Mouse (Mus musculus) stomach, embryonic 16.5 days (tissue): ENCODE results near the gene Reln. TPM values are rescaled to one million over a fixed set of nuclear protein-coding genes. Genes with fewer than 3 reads are reported as not detected.

Experiments
- ATAC-seq: fragments of 200-750 bp; cut with Nextera tagmentation; 2 replicates; pipeline ENCODE4 v1.8.0; 2017; ENCODE audit warnings: moderate number of reproducible peaks, moderate TSS enrichment; ENCODE audit not compliant: insufficient read depth, low FRiP score
- H3K27ac ChIP-seq: fragments of 300-500 bp; sonication (generic); 2 replicates; pipeline ENCODE4 v1.5.1; 2014; ENCODE audit warnings: low read length
- H3K27me3 ChIP-seq: fragments of 300-500 bp; sonication (generic); 2 replicates; pipeline ENCODE4 v1.6.1; 2014; ENCODE audit warnings: low read length, control low read depth, mixed read lengths; ENCODE audit not compliant: control insufficient read depth, insufficient read depth
- H3K36me3 ChIP-seq: fragments of 300-500 bp; sonication (generic); 2 replicates; pipeline ENCODE4 v1.6.1; 2014; ENCODE audit warnings: low read length; ENCODE audit not compliant: control insufficient read depth, insufficient read depth
- H3K4me1 ChIP-seq: fragments of 300-500 bp; sonication (generic); 2 replicates; pipeline ENCODE4 v1.6.1; 2014; ENCODE audit warnings: low read length, control low read depth, mixed read lengths; ENCODE audit not compliant: control insufficient read depth, insufficient read depth
- H3K4me2 ChIP-seq: fragments of 300-500 bp; sonication (generic); 2 replicates; pipeline ENCODE4 v1.6.1; 2014; ENCODE audit warnings: low read depth, low read length, mixed read lengths
- H3K4me3 ChIP-seq: fragments of 300-500 bp; sonication (generic); replicated peaks from 2 replicates; pipeline ENCODE4 v1.5.1; 2014; ENCODE audit warnings: mild to moderate bottlenecking, low read length
- H3K9ac ChIP-seq: fragments of 300-500 bp; sonication (generic); 2 replicates; pipeline ENCODE4 v1.6.1; 2014; ENCODE audit warnings: low read length
- H3K9me3 ChIP-seq: fragments of 300-500 bp; sonication (generic); replicated peaks from 2 replicates; pipeline ENCODE4 v1.6.1; 2016; ENCODE audit warnings: low read length, control low read depth; ENCODE audit not compliant: control insufficient read depth
- WGBS: fragments of 180-500 bp; shearing (Covaris S2); extraction: QIAGEN DNeasy Blood & Tissue Kit; methylation state at CpG from one replicate; pipeline ENCODE4 v1.1.7; 2014; 5-methylcytosine and 5-hydroxymethylcytosine counted together
- polyA plus RNA-seq: library from polyadenylated mRNA; unstranded; fragments of >200 nt; fragmentation: Nextera tagmentation; extraction: Ambion mirVana; gene quantifications from 2 replicates; pipeline ENCODE4 v1.2.1, GENCODE M21; 2015

Reln gene
- polyA plus RNA-seq, 1 experiment from 2014 or later, result 4.7 TPM

- H3K36me3 ChIP-seq, result no peaks in the 10 kb centered on the region
- no peak overlapping the region for H3K9ac ChIP-seq
- H3K9me3 ChIP-seq, result no peaks in the 10 kb centered on the region
- no peak overlapping the region for H3K27ac ChIP-seq
- no peaks in the 10 kb centered on the region for H3K27me3 ChIP-seq
- H3K4me1 ChIP-seq, result no peaks in the 10 kb centered on the region
- ATAC-seq, result no peak
- 82% methylated on average over 7 of the region's 7 CpGs for WGBS
- no peak overlapping the region for H3K4me2 ChIP-seq
- H3K4me3 ChIP-seq, result no peak overlapping the region
These were observed 395.0 kb downstream of the Reln start for GRCm38 (mm10) chr5:21949507-21949897.

GRCm38 (mm10) chr5:21948736-21949506 lies 395.6 kb downstream of the Reln start:
- ATAC-seq, result no peak
- H3K9ac ChIP-seq, result no peak overlapping the region
- no peaks in the 10 kb centered on the region for H3K9me3 ChIP-seq
- H3K4me1 ChIP-seq, result no peaks in the 10 kb centered on the region
- H3K4me2 ChIP-seq, result no peak overlapping the region
- no peak overlapping the region for H3K4me3 ChIP-seq
- H3K27me3 ChIP-seq, result no peaks in the 10 kb centered on the region
- H3K36me3 ChIP-seq, result no peaks in the 10 kb centered on the region
- 89% methylated on average over 11 of the region's 11 CpGs for WGBS
- no peak overlapping the region for H3K27ac ChIP-seq

DNA sequence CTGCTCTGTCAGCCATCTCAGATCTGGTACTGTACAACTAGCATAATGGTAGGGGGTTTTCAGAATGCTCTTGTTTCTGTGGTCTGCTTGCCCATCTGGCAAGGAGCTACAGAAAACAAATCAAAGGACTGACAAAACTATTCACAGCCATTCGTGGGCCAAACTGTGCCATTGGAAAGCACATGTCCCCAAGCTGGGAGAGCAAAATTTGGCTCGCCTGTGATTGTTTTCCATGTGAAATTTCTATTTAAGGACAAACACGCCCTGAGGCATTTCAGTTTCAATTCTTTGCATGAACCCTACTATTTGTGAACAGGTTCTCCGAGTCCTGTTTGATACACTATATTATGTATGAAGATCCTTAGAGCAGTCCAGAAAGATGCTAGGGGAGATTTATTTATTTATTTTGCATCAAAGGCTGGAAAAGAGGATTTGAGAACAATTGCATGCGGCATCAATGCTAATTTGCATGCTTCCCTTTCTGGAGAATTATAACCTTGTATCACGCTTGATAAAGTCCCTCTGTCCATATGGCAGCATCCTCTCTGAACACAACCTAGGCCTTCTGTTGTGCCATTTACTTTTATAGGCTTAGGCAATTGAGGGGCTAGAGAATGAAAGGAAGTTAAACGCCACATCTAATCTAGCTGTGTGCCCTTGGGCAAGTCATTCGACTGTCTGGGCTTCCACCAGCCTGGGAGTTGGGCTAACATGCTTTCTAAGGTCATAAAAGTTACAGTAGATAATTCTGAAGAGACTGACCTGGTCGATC lies 396.7 kb downstream of the Reln start:
- no peaks in the 10 kb centered on the region for H3K27me3 ChIP-seq
- no peaks in the 10 kb centered on the region for H3K9me3 ChIP-seq
- no peak overlapping the region for H3K4me3 ChIP-seq
- no peak overlapping the region for H3K4me2 ChIP-seq
- 80% methylated on average over 9 of the region's 9 CpGs for WGBS
- H3K9ac ChIP-seq, result no peak overlapping the region
- H3K27ac ChIP-seq, result no peak overlapping the region
- ATAC-seq, result no peak
- no peaks in the 10 kb centered on the region for H3K36me3 ChIP-seq
- no peaks in the 10 kb centered on the region for H3K4me1 ChIP-seq

DNA sequence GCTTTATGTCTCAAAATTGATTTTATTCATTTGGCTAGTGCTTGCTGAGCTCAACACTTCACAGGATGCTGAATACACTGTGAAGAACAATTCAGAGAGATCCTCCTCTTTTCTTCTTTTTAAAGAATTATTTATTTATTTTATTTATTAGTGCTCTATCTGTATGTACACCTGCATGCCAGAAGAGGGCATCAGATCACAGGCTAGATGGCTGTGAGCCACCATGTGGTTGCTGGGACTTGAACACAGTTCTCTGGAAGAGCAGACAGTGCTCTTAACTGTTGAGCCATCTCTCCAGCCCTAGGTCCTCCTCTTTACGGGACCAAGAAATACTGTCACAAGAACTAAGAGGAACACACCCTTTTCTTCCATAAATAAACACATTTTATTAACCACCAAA lies 399.9 kb downstream of the Reln start:
- Histone ChIP-seq H3K9me3 (no peaks in the 10 kb centered on the region), H3K27me3 (no peaks in the 10 kb centered on the region), H3K4me1 (no peaks in the 10 kb centered on the region), H3K27ac (no peak overlapping the region), H3K36me3 (no peaks in the 10 kb centered on the region), H3K9ac (no peak overlapping the region), H3K4me3 (no peak overlapping the region), H3K4me2 (no peak overlapping the region)
- WGBS, result 87% methylated on average over 1 of the region's 1 CpGs
- ATAC-seq, result no peak

DNA sequence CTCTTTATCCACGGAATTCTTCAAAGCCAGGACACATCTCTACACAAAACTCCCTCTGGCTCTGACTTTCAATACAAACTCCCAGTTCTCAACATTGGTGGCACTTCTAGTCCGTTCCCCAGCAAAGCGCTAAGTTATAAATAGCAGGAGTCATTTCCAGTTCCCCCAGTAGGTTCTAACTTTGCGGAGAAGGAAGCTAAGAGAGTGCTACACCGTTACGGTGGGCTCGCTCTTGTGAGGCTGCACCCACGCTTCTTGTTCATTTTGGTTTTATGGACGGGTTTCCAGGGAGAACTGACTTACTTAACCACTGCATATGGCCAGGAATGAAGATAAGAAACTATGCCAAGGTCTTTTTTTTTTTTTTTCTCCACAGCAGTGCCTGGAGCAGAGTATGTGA lies 405.1 kb downstream of the Reln start:
- no peak overlapping the region for H3K4me3 ChIP-seq
- H3K4me2 ChIP-seq, result no peak overlapping the region
- H3K36me3 ChIP-seq, result no peaks in the 10 kb centered on the region
- 79% methylated on average over 9 of the region's 9 CpGs for WGBS
- no peak overlapping the region for H3K9ac ChIP-seq
- no peaks in the 10 kb centered on the region for H3K27me3 ChIP-seq
- no peaks in the 10 kb centered on the region for H3K9me3 ChIP-seq
- H3K4me1 ChIP-seq, result no peaks in the 10 kb centered on the region
- no peak for ATAC-seq
- no peak overlapping the region for H3K27ac ChIP-seq

GRCm38 (mm10) chr5:21938138-21938537 lies 406.4 kb downstream of the Reln start:
- 63% methylated on average over 5 of the region's 5 CpGs for WGBS
- Histone ChIP-seq H3K27me3 (no peaks in the 10 kb centered on the region), H3K4me3 (no peak overlapping the region), H3K4me2 (no peak overlapping the region), H3K9me3 (no peaks in the 10 kb centered on the region), H3K27ac (0 out of 2 replicates have a peak overlapping the region, but pooled peaks have one; percentile 6), H3K4me1 (no peaks in the 10 kb centered on the region), H3K36me3 (no peaks in the 10 kb centered on the region), H3K9ac (no peak overlapping the region)
- ATAC-seq, result no peak; the same call in 1 of the 2 replicates

- WGBS, result 69% methylated on average over 2 of the region's 2 CpGs
- Histone ChIP-seq H3K36me3 (no peaks in the 10 kb centered on the region), H3K27me3 (no peaks in the 10 kb centered on the region), H3K4me2 (no peak overlapping the region), H3K4me3 (no peak overlapping the region), H3K4me1 (no peaks in the 10 kb centered on the region), H3K27ac (no peak overlapping the region), H3K9me3 (no peaks in the 10 kb centered on the region), H3K9ac (no peak overlapping the region)
- ATAC-seq, result no peak
These were observed 407.9 kb downstream of the Reln start for GRCm38 (mm10) chr5:21936627-21937026.

DNA sequence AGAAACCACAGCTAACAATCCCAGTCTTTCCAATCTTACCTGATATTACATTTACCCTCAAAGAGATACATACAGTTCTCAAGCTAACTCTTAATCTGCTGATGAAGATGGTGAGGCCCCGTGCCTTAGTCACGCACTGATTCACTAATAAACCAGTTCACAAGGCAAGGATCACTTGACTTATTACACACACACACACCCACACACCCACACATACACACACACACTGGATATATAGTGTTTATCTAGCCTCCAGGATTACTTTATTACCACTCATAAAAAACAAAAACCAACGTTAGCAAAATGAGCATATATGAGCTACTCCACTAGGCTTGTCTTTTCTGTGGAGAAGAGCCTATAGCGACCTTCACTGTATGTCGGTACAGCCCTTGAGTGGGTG lies 408.4 kb downstream of the Reln start:
- ATAC-seq, result no peak
- no peaks in the 10 kb centered on the region for H3K36me3 ChIP-seq
- no peaks in the 10 kb centered on the region for H3K27me3 ChIP-seq
- H3K4me2 ChIP-seq, result no peak overlapping the region
- 83% methylated on average over 5 of the region's 5 CpGs for WGBS
- no peak overlapping the region for H3K4me3 ChIP-seq
- no peaks in the 10 kb centered on the region for H3K4me1 ChIP-seq
- no peak overlapping the region for H3K27ac ChIP-seq
- H3K9me3 ChIP-seq, result no peaks in the 10 kb centered on the region
- no peak overlapping the region for H3K9ac ChIP-seq

GRCm38 (mm10) chr5:21934811-21935396 lies 409.6 kb downstream of the Reln start:
- WGBS, result 82% methylated on average over 13 of the region's 13 CpGs
- no peak for ATAC-seq
- no peaks in the 10 kb centered on the region for H3K9me3 ChIP-seq
- H3K27ac ChIP-seq, result no peak overlapping the region
- no peaks in the 10 kb centered on the region for H3K36me3 ChIP-seq
- no peak overlapping the region for H3K4me2 ChIP-seq
- H3K4me3 ChIP-seq, result no peak overlapping the region
- H3K4me1 ChIP-seq, result no peaks in the 10 kb centered on the region
- no peaks in the 10 kb centered on the region for H3K27me3 ChIP-seq
- no peak overlapping the region for H3K9ac ChIP-seq
